Mouse (Mus musculus) MEL (cell line): ENCODE results near the gene Rad9b. TPM values are rescaled to one million over a fixed set of nuclear protein-coding genes. Genes with fewer than 3 reads are reported as not detected.

Experiments used
- DNase-seq: peaks from one replicate; pipeline ENCODE4 v3.0.0; 2011; ENCODE audit warnings: low read depth, low spot score
- H3K27ac ChIP-seq: 2 replicates; pipeline ENCODE4 v1.5.1; 2012; ENCODE audit warnings: low read depth, mild to moderate bottlenecking, control low read depth, low read length, moderate library complexity; ENCODE audit not compliant: control insufficient read depth
- H3K27me3 ChIP-seq, 2 experiments: fragments of 150-350 bp in 1 of 2; sonication (generic) in 1 of 2; 2 replicates each; pipeline ENCODE4 v1.6.1; 2012; ENCODE audit warnings: low read length in 2 of 2, mild to moderate bottlenecking in 2 of 2, improper control_type of control experiment in 1 of 2, moderate library complexity in 1 of 2; ENCODE audit not compliant: insufficient read depth in 2 of 2, control insufficient read depth in 1 of 2
- H3K36me3 ChIP-seq, 2 experiments: 2 replicates each; pipeline ENCODE4 v1.6.1; 2012 to 2014; ENCODE audit warnings: low read length in 2 of 2, improper control_type of control experiment in 1 of 2, inconsistent platforms in 1 of 2, mild to moderate bottlenecking in 1 of 2; ENCODE audit not compliant: insufficient read depth in 2 of 2, control insufficient read depth in 1 of 2
- H3K4me1 ChIP-seq, 2 experiments: fragments of 150-350 bp in 1 of 2; sonication (generic) in 1 of 2; 2 replicates each; pipeline ENCODE4 v1.6.1; 2012; ENCODE audit warnings: low read length in 2 of 2, improper control_type of control experiment in 1 of 2, mild to moderate bottlenecking in 1 of 2; ENCODE audit not compliant: insufficient read depth in 2 of 2, control insufficient read depth in 1 of 2
- H3K4me3 ChIP-seq, 2 experiments: fragments of 150-350 bp in 1 of 2; sonication (generic) in 1 of 2; 2 replicates each; pipeline ENCODE4 v1.5.1; 2012; ENCODE audit warnings: low read depth in 2 of 2, low read length in 2 of 2, mild to moderate bottlenecking in 2 of 2, moderate library complexity in 2 of 2, control low read depth in 1 of 2, improper control_type of control experiment in 1 of 2; ENCODE audit not compliant: control insufficient read depth in 1 of 2, insufficient read depth in 1 of 2
- H3K79me2 ChIP-seq: 2 replicates; pipeline ENCODE4 v1.6.1; 2012; ENCODE audit warnings: mild to moderate bottlenecking, low read length, moderate library complexity; ENCODE audit not compliant: control insufficient read depth, poor library complexity, insufficient read depth
- H3K9ac ChIP-seq: 2 replicates; pipeline ENCODE4 v1.6.1; 2012; ENCODE audit warnings: low read depth, mild to moderate bottlenecking, control low read depth, low read length, moderate library complexity; ENCODE audit not compliant: control insufficient read depth, poor library complexity, severe bottlenecking
- H3K9me3 ChIP-seq: fragments of 150-350 bp; sonication (generic); replicated peaks from 2 replicates; pipeline ENCODE4 v1.6.1; 2012; ENCODE audit warnings: mild to moderate bottlenecking, low read length, improper control_type of control experiment, moderate library complexity; ENCODE audit not compliant: insufficient read depth
- BHLHE40 ChIP-seq: IDR thresholded peaks from 2 replicates; pipeline ENCODE4 v1.6.1; 2012; ENCODE audit warnings: low read depth, mild to moderate bottlenecking, inconsistent platforms, low read length, improper control_type of control experiment, borderline replicate concordance
- CHD1 ChIP-seq: IDR thresholded peaks from 2 replicates; pipeline ENCODE4 v1.6.1; 2012; ENCODE audit warnings: low read depth, mild to moderate bottlenecking, inconsistent platforms, low read length, improper control_type of control experiment
- CHD2 ChIP-seq: IDR thresholded peaks from 2 replicates; pipeline ENCODE4 v1.6.1; 2011; ENCODE audit warnings: low read length, improper control_type of control experiment
- CTCF ChIP-seq, 3 experiments: IDR thresholded peaks in 2 of 3; conservative IDR thresholded peaks in 1 of 3; 2 replicates each; pipeline ENCODE4 v1.5.1; 2011 to 2012; ENCODE audit warnings: low read length in 3 of 3, low read depth in 2 of 3, mild to moderate bottlenecking in 2 of 3, improper control_type of control experiment in 1 of 3, inconsistent platforms in 1 of 3, mixed read lengths in 1 of 3, moderate library complexity in 1 of 3; ENCODE audit not compliant: control insufficient read depth in 1 of 3, insufficient read depth in 1 of 3, poor library complexity in 1 of 3, severe bottlenecking in 1 of 3
- E2F4 ChIP-seq: IDR thresholded peaks from 2 replicates; pipeline ENCODE4 v1.6.1; 2011; ENCODE audit warnings: low read depth, low read length, improper control_type of control experiment, borderline replicate concordance
- EP300 ChIP-seq, 2 experiments: IDR thresholded peaks; 2 replicates each; pipeline ENCODE4 v1.6.1; 2011; ENCODE audit warnings: improper control_type of control experiment in 2 of 2, low read length in 2 of 2, low read depth in 1 of 2, mild to moderate bottlenecking in 1 of 2
- GABPA ChIP-seq: IDR thresholded peaks from 2 replicates; pipeline ENCODE4 v1.6.1; 2012; ENCODE audit warnings: low read depth, mild to moderate bottlenecking, inconsistent platforms, low read length, improper control_type of control experiment, moderate library complexity
- JUND ChIP-seq: IDR thresholded peaks from 2 replicates; pipeline ENCODE4 v1.6.1; 2011; ENCODE audit warnings: low read depth, mild to moderate bottlenecking, improper control_type of control experiment, low read length
- MAX ChIP-seq: IDR thresholded peaks from 2 replicates; pipeline ENCODE4 v1.6.1; 2011; ENCODE audit warnings: low read length, improper control_type of control experiment
- MXI1 ChIP-seq: IDR thresholded peaks from 2 replicates; pipeline ENCODE4 v1.6.1; 2011; ENCODE audit warnings: mild to moderate bottlenecking, low read depth, low read length, improper control_type of control experiment
- MYC ChIP-seq: IDR thresholded peaks from 2 replicates; pipeline ENCODE4 v1.6.1; 2011; ENCODE audit warnings: low read depth, mild to moderate bottlenecking, low read length, improper control_type of control experiment, moderate library complexity
- NELFE ChIP-seq: IDR thresholded peaks from 2 replicates; pipeline ENCODE4 v1.6.1; 2011; ENCODE audit warnings: low read depth, low read length, improper control_type of control experiment
- NRF1 ChIP-seq: IDR thresholded peaks from 2 replicates; pipeline ENCODE4 v1.6.1; 2014; ENCODE audit warnings: low read depth, mild to moderate bottlenecking, inconsistent platforms, low read length, improper control_type of control experiment, moderate library complexity; ENCODE audit not compliant: poor library complexity, insufficient read depth, severe bottlenecking
- POLR2AphosphoS5 ChIP-seq: IDR thresholded peaks from 2 replicates; pipeline ENCODE4 v1.6.1; 2012; ENCODE audit warnings: low read depth, borderline replicate concordance, mild to moderate bottlenecking, inconsistent platforms, low read length, moderate library complexity, mixed read lengths
- RAD21 ChIP-seq: IDR thresholded peaks from 2 replicates; pipeline ENCODE4 v1.6.1; 2011; ENCODE audit warnings: mild to moderate bottlenecking, low read depth, low read length, improper control_type of control experiment
- SIN3A ChIP-seq: IDR thresholded peaks from 2 replicates; pipeline ENCODE4 v1.6.1; 2012; ENCODE audit warnings: low read length, improper control_type of control experiment, inconsistent platforms
- UBTF ChIP-seq: IDR thresholded peaks from 2 replicates; pipeline ENCODE4 v1.6.1; 2012; ENCODE audit warnings: low read depth, mild to moderate bottlenecking, inconsistent platforms, low read length, improper control_type of control experiment, moderate library complexity, borderline replicate concordance; ENCODE audit not compliant: insufficient read depth
- USF1 ChIP-seq: IDR thresholded peaks from 2 replicates; pipeline ENCODE4 v1.6.1; 2014; ENCODE audit warnings: low read depth, mild to moderate bottlenecking, inconsistent platforms, low read length, improper control_type of control experiment, moderate library complexity
- polyA plus RNA-seq, 2 experiments: library from polyadenylated mRNA; stranded (reverse) in 1 of 2; unstranded in 1 of 2; fragments of >175 nt in 1 of 2; fragments of >200 nt in 1 of 2; gene quantifications; 2 replicates each; pipeline versions ENCODE4 v1.2.1 to v1.2.4; 2012; ENCODE audit warnings: low replicate concordance in 2 of 2, low read depth in 1 of 2; ENCODE audit not compliant: insufficient read length in 2 of 2, insufficient read depth in 1 of 2, missing spikeins in 1 of 2
- total RNA-seq: library from RNA; depleted of rRNA; stranded (reverse); fragments of 300-350 nt; gene quantifications from 2 replicates; pipeline ENCODE4 v1.2.3, GENCODE M21; 2012

Gene Rad9b
- total and polyA plus RNA-seq, 3 experiments, result 9.1 to 11.1 TPM; not detected in 1

DNA sequence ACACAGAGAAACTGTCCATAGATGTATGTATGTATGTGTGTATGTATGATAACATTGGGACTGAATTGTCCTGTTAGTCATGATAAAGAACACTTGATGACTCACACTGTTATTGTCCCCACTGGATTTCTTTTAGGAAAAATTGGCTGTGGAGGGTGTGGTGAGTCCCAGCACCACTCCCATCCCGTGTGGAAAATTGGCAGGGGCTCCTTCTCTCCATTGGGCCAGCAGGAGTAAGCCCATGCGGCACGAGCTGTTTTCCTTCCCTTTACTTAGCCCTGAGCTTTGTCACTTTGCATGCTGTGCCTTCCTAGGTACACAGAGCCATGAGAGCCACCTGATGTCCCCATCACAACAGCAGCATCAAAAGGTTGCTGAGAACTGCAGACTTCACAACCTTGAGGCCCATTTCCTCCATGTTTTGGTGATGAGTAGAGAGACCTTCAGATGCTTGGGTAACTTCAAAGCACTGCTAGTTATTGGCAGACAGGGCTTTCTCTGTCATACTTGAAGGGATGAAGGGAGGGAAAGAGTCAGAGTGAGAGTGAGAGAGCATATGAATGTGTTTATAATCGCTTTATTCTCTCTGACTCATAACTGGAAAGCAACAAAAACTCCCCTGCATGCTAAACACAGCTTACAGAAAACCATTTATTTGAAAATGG, 65.8 kb downstream of the Rad9b start:
- Histone ChIP-seq H3K4me1 (peaks cover 8 to 28% of the 10 kb centered on the region in 2 experiments), H3K36me3 (peaks cover 9 to 19% of the 10 kb centered on the region in 2 experiments), H3K27me3 (no peaks in the 10 kb centered on the region), H3K79me2 (peaks cover 75% of the 10 kb centered on the region), H3K4me3 (no peak overlapping the region), H3K9me3 (no peaks in the 10 kb centered on the region), H3K9ac (no peak overlapping the region), H3K27ac (no peak overlapping the region)
- DNase-seq, result no peak
- no peak for TF ChIP-seq NRF1
- no peak for TF ChIP-seq CHD2
- TF ChIP-seq MYC, result no peak
- TF ChIP-seq GABPA, result no peak
- no peak for TF ChIP-seq RAD21
- TF ChIP-seq E2F4, result no peak
- no peak for TF ChIP-seq SIN3A
- TF ChIP-seq MAX, result no peak
- TF ChIP-seq NELFE, result no peak
- no peak for TF ChIP-seq BHLHE40

DNA sequence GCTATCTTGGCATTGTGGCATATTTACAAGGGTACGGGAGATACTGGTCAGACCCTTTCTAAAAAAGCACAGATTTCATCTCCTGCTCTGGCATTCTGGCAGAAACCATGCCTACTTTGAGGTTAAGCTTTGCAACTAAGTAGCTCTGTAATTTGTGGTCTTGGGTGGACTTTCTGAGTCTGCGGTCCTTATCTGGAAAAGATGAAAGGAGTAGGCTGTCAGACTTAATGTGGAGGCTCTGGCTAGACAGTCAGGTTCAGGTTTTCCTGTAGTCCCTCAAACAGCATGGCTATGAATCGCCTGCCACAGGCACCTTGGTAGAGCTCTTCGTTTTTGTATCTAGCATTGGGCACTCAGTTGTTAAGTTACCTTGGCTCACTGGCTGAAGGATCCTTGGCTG, 67.0 kb downstream of the Rad9b start:
- DNase-seq, result no peak
- Histone ChIP-seq H3K4me3 (no peak overlapping the region), H3K79me2 (peaks cover 64% of the 10 kb centered on the region), H3K4me1 (peaks cover 9 to 29% of the 10 kb centered on the region in 2 experiments), H3K27ac (no peak overlapping the region), H3K9ac (no peak overlapping the region), H3K36me3 (peaks cover 6 to 24% of the 10 kb centered on the region in 2 experiments), H3K27me3 (no peaks in the 10 kb centered on the region), H3K9me3 (no peaks in the 10 kb centered on the region)
- TF ChIP-seq POLR2AphosphoS5 (no peak), CHD1 (no peak), CHD2 (no peak), MXI1 (no peak), EP300 (IDR thresholded peaks at IDR 0.05; ENCODE audit: low read depth in 1 of 2, low read length in 2 of 2) (no peak), CTCF (IDR thresholded peaks at IDR 0.05 in 2 of 3, conservative IDR thresholded peaks at IDR 0.05 in 1 of 3; ENCODE audit: control insufficient read depth in 1 of 3, insufficient read depth in 1 of 3, low read depth in 2 of 3, low read length in 3 of 3, poor library complexity in 1 of 3, severe bottlenecking in 1 of 3) (no peak), JUND (no peak), UBTF (no peak), USF1 (no peak)
